Mouse (Mus musculus): ENCODE measurements around the gene Lamc2.

Lamc2 gene

GRCm38 (mm10) chr1:153185828-153186803 lies at the start of gene Lamc2:
Gene Lamc2, minus strand, starts transcription at chr1:153186447.
- no peak for DNase-seq

- no peak for DNase-seq
Measured at GRCm38 (mm10) chr1:153235576-153235975, 49.3 kb upstream of the Lamc2 start.

DNA sequence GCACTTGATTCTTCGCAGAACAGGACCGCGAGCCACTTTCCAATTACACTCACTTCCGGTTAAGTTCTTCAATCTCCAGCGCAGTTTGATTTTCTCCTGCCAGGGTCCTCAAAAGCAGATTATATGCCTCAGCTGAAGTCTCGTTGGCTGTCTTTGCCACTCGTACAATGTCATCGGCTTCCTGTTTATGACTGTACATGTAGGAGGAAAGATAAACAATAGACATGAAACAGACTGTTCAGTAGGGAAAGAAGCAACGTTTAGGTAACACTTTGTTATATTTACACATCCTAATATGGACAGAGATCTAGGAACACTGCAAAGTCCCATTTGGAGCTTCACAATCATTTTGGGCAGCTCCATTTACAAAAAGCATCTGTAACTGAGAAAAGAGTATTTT lies 45.4 kb upstream of the Lamc2 start:
- no peak for DNase-seq

DNA sequence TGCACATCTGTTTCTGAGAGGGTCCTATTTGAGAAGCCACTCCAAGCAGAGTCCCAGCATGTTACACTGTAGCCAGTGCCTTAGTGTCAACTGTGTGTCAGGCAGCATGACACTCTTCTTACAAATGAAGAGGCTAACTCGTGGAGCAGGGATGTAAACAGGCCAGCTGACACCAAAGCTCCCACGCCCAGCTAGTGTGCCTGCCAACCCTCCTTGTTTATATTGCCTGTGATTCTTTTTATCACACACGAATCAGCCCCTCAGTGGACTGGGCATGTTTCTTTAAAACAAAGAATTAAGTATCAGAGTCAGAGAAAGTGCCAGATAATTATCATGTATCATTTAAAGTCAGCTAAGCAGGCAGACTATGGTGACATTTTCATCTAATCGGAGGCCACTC lies 41.7 kb upstream of the Lamc2 start:
- DNase-seq: no peak

- no peak for DNase-seq
Measured at GRCm38 (mm10) chr1:153227096-153227495, 40.8 kb upstream of the Lamc2 start.

GRCm38 (mm10) chr1:153225786-153226725 lies 39.8 kb upstream of the Lamc2 start:
- DNase-seq: no peak

DNA sequence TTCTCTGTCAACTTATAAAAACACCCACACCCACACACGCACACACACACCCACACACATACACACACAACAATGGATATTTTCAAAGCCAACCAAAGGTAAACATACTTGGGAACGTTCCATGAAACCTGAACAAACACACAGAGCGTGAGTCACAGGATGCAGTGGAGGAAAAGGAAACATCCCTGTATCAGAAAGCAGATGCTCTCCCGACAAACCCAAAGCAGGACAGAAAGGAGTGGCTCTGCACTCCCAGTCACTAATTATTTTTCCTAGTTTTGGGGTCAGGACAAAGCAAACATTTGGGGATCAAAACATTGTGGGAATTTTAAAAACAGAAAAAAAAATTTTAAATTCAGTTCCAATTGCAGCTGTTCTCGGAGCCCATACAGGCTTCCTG lies 38.1 kb upstream of the Lamc2 start:
- no peak for DNase-seq

- DNase-seq: no peak
Measured at GRCm38 (mm10) chr1:153219376-153219775, 33.1 kb upstream of the Lamc2 start.

- DNase-seq: no peak
Measured at GRCm38 (mm10) chr1:153216516-153216915, 30.3 kb upstream of the Lamc2 start.

DNA sequence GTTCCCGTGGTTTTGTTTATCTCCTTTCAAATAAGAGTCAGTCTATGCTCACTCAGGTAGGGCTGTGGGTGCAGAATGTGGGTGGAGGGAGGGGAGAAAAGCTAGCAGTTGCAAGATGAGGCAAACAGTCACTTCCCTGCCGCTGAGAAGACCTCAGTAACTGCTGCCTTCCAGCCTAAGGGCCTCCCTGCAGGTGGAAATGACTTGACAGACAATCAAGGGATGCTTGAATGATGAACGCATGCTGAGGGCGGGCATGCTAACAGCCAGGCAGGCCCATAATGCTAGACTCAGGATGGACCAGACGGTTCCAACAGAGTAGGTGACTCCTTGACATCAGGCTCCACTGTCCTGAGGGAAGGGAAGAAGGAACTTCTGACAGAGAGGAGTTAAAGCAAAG lies 29.4 kb upstream of the Lamc2 start:
- DNase-seq: no peak

- DNase-seq: no peak
Measured at GRCm38 (mm10) chr1:153210992-153211391, 24.7 kb upstream of the Lamc2 start.

DNA sequence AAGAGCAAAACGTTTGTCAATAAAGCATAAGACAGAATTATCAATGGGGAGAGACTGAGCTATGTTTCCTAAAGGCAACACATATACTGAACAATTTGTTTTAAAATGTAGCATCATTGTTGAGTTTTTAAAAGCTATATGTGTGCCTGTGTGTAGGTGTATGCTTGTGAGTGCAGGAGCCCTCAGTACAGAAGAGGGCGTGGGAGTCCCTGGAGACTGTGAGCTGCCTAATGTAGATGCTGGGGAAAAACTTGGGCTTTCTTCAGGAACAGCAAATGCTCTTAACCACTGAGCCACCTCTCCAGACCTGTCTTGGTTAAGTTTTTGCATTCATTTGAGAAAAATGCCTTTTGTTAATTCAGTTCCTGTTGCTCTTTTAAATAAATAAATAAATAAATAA lies 24.0 kb upstream of the Lamc2 start:
- DNase-seq: no peak

- no peak for DNase-seq
Measured at GRCm38 (mm10) chr1:153202195-153202594, 15.9 kb upstream of the Lamc2 start.

- DNase-seq: no peak
Measured at GRCm38 (mm10) chr1:153201448-153201847, 15.2 kb upstream of the Lamc2 start.

DNA sequence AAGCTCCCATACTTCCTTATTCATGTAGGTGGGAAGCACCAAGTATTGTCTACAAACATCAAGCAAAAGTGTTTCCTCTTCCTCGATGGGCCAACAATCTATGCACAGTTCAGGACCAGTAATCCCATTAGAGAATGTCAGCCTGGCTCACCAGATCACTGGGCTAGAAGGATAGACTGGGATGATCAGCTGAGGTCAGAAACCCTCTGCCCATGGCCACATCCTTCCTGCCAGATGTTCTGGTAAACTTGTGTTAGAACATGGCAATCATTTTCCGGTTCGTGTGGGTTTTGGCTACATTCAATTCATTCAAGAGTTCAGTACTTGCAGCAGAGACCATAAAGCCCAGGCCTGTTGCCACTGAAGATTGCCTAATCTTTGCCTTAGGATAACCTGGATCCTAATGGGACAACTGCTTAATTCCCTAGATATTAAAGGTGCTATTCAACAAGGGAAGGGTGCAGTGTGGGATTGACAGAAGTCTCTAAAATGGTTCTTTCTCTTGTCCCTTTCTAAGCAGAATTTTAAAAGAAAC lies 11.1 kb upstream of the Lamc2 start:
- DNase-seq: no peak

DNA sequence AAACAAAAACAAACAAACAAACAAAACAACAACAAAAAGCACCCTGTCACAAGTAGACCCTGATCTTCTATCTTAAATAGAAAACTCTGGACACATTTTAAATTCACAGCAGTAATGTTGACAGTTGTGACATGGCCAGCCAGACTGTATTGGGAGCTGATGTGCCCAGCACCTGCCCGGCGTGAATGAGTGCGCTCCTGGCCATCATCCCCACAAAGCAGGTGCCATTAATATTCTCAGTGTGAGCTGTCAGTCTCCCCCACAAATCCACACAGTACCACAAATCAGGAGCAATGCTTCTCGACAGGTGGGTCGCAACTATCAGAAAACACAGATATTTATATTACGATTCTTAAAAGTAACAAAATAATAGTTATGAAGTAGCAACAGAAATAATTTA lies 6.7 kb upstream of the Lamc2 start:
- DNase-seq: no peak

DNA sequence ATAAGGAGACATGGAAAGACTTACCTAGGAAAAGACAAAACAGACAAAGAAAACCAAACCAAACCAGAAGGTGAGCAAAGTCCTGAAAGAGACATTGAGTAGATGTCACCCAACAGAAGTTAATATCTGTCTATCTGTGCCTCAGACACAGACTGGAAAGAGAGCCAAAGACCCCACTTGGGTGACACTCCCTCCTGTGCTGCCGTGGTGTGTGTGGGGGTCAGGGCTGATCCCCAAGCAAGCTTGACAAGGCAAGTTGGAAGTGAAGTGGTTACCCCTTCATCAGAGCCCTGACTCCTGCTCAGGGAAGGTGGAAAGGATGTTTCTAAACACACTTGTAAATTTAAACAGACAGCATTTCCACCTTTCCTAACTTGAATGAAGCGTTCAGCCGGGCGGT lies 6.1 kb upstream of the Lamc2 start:
- DNase-seq: no peak

GRCm38 (mm10) chr1:153191943-153192329 lies 5.7 kb upstream of the Lamc2 start:
- DNase-seq: no peak

- DNase-seq: no peak
Measured at GRCm38 (mm10) chr1:153191237-153191942, 5.1 kb upstream of the Lamc2 start.

- DNase-seq: no peak
Measured at GRCm38 (mm10) chr1:153188081-153188480, 1.8 kb upstream of the Lamc2 start.

DNA sequence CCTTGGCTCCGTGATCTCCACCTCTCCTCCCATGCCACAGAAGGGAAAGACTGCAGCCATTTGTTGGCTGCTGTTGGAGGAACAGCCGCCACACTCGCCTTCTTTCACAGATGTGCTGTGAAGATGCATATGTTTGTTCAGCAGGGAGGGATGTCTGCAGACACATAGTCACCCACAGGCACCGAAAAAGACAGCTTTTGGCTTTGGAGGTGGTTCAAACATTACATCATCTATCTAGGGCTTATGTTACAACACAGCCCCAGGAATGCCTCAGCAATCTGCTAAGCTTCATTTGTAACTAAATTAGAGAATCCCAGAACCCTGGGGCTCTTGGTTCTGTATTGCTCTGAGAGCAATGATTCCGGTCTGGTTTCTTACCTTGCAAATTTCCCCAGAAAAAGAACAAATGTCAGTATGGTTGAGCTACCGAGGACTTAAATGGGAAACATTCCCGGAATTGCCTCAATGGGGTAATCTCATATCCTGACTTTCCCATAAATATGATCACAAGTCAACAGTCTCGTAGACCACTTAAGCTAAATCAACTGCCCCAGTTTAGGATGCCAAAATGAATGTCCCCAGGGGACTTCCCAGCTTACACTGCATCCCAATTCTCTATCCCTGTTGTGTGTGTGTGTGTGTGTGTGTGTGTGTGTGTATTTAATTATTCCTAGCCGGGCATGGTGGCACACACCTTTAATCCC lies 5.5 kb downstream of the Lamc2 start:
- DNase-seq: no peak

- DNase-seq: no peak
Measured at GRCm38 (mm10) chr1:153180160-153180559, 6.1 kb downstream of the Lamc2 start.
